Mouse (Mus musculus): Measurements from ENCODE around the gene Fbxl18. TPM values are rescaled to one million over a fixed set of nuclear protein-coding genes. Genes with fewer than 3 reads are reported as not detected.

Gene Fbxl18
- polyA plus RNA-seq, 1 experiment = 16.5 TPM

DNA sequence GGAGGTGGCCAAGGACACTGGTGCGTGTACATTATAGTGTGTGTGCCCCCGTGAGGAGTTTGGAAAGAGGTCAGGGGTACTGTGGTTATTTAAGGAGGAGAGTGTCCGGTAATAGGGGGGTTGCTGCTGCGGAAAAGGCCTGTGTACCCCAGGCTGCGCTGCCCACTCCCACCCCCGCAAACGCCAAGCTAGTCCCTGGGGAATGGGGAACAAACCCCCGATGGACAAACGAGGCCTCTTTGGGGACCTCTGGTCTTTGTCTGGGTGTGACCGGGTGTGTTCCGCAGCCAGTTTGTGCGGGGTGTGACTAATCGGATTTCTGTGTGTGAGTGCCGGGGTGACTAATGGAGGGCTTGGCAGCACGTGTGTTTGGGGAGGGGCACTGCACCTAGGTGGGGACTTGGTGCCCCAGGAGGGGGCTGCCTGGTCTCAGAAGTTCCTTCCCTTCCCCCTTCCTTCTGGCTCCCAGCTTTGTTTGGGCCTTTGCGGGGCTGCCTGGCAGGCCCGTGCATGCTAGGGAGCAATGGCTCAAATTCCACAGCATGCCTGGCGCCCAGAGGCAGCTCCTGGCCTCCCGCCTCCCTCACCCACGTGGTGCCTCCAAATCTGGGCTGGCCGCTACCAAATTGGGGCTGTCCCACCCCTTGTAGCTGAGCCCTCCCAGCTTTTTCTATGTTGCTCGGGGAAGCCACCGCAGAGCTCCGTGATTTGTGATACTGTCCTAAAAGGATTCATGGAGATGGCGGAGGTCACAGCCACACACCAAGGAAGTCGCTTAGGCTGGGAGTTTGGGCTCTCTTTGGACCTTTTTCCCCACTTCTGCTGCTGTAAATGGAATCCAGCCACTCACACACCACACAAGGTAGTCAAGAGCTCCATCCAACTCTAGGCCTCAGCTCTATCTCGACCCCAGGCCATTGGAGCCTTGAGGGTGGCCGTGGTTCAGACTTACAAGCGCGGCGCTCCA lies 71.8 kb downstream of the Fbxl18 start:
- DNase-seq (ENCODE audit: low read depth) = no peak

- DNase-seq (ENCODE audit: low read depth) = no peak
These were observed 72.7 kb downstream of the Fbxl18 start for GRCm38 (mm10) chr5:142822286-142823095.

DNA sequence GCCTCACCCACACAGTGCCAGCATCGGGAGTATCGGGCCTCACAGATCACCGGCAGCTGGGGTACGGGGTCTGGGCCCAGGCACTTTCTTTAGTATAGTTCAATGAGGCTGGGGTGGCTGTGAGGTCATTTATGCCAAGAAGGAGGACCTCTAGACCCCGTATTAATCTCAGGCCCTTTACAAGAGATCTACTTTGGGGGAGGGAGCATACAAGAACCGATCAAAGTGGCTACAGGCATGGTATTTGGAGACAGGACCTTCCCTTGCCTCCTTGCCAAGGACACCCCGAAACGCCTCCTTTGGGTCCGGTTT lies 73.3 kb downstream of the Fbxl18 start:
- no peak for DNase-seq (ENCODE audit: low read depth)

GRCm38 (mm10) chr5:142821266-142821973 lies 73.8 kb downstream of the Fbxl18 start:
- DNase-seq (ENCODE audit: low read depth) = no peak

- DNase-seq (ENCODE audit: low read depth) = no peak
These were observed 74.7 kb downstream of the Fbxl18 start for GRCm38 (mm10) chr5:142820276-142821265.

DNA sequence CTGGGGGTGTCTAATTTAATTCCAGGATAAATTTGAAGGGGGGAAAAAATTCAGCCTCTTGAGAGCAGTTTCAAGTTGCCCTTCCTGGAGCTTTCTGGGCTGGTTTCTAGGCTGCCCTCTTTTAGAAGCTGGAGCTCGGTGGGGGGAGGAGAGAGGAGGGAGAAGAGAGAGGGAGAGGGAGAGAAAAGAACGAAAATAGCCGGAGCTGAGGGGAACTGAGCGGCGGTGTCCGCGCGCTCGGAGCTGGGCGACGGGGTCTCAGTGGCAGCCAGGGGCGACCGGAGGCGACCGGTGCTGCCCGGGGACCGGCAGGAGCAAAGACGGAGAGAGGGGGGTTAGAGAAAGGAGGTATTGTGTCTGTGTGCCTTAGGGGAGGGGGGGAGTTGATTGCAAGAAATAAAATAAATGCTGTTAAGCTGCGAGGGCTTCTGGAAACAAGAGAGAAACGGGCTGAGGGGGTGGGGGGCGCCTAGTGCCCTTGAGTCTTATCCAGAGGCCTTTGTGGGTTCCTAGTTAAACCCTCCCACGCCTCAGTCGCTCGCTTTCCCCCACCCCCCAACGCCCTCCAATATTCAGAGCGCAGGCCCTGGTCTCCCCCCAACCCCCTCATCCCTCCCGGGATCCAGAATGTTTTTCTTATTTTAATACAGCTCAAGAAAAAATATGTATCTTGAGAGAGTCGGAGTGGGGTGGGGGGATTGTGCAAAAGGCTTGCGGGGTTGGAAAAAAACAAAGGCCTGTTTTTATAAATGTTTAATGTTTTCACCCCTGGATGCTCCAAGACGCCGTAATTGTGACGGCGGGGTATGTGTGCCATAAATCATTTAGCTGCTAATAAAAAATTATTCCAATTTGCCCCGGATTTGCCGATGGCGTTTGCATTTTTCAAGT lies 75.6 kb downstream of the Fbxl18 start:
- DNase-seq (ENCODE audit: low read depth) = no peak

DNA sequence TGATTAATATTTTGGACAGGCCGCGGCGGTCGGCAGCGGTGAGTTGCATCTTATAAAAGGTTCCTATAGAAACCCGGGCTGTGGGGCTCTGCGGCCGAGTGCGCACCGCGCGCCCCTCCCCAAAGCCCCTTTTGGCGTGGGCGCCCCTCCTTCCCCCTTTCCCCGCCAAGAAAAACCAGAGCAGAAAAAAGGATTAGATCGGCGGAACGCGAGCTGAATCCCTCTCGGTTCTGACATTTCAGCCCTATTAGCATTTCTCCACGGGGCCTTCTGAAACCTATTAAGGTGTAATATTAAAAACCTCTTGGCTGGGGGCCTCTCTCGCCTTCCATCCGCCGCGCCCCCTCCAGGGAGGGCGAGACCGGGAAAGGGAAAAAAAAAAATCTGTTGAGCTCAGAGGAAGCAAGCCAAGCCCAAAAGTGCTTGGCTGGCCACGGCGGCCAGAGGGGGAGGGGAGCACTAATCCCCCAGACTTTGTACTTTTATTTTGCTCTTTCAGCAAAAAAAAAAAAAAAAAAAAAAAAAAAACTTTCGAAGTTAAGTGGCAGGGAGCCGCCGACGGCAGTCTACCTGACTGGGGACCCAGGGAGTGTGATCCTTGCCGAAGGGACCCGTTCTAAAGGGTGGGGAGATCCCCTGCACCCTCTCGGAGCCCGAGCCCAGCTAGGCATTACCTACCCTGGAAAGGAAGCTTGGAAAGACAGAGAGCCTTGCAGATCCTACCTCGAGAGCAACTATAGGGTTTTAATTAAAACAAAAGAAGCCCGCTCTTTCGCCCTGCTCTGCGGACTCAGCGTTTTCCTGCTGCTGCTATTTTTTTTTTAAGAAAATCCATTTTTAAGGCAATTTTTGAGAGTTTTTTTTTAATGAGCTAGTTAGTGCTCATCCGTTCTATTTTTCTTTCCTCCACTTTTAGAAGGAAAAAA lies 76.5 kb downstream of the Fbxl18 start:
- no peak for DNase-seq (ENCODE audit: low read depth)

DNA sequence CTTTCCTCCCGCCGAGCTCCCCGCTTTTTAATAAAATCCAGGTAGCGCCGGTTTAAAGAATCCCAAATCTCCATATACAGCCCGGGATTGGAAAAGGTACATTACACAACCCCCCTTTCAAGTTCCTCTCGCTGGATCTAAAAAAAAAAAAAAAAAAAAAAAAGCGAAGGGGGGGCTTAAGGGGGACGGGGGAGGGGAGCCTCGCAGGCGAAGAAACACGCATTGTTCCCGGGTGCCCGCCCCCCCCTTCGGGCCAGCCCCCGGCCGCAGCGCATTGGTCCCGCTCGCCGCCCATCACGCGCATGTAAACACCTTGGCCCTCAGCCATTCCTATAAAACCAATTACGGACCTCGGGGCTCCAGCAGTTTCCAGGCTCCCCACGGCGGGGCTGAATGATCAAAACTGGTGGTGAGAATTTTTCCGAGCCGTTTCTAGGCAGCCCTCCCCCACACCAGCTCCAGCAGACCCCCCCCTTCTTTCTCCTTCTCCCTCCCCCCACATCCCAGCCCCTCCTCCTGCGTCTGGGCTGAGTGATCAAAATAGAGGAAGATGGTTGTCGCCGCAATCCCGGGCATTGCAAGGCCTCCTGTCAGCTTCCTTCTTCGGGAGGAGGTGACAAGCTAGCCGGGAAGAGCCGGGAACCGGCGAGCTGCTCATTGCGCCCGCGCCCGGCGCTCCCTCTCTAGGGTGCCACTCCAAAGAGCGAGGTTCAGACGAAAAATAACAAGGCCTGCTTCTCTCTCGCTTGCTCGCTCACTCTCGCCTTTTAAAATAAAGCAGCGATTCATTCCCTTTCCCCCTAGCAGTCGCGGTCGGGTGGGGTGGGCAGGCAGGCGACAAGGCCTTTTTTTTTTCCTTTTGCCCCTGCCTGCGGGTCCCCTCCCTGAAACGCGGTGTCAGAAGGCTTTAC lies 77.4 kb downstream of the Fbxl18 start, which contains the start of gene Tnrc18:
TSS of gene Tnrc18 (minus strand) at position 139 of the 911 bp plus-strand sequence.
- no peak for DNase-seq (ENCODE audit: low read depth)

Other genes with a start within 250 kb of the Fbxl18 start
- 4.6 and 6.7 TPM in 2 replicates for gene Slc29a4, start 202.9 kb downstream of the Fbxl18 start, polyA plus RNA-seq (2012; rRNA removed)
- gene Tnrc18, start 77.8 kb downstream of the Fbxl18 start, polyA plus RNA-seq (2012; rRNA removed) = 30.9 and 40.3 TPM in 2 replicates
- 2,910 and 3,485 TPM in 2 replicates for gene Actb, start 11.3 kb upstream of the Fbxl18 start, polyA plus RNA-seq (2012; rRNA removed)
- gene Fscn1, start 64.9 kb upstream of the Fbxl18 start, polyA plus RNA-seq (2012; rRNA removed) = 50.4 and 57.8 TPM in 2 replicates
- gene Rnf216, start 217.6 kb upstream of the Fbxl18 start, polyA plus RNA-seq (2012; rRNA removed) = 20.6 and 21.5 TPM in 2 replicates